Mouse (Mus musculus) liver, embryonic 14.5 days (tissue): ENCODE data around the gene Padi1.

Experiments used
- CTCF ChIP-seq: IDR thresholded peaks from 2 replicates; pipeline ENCODE4 v1.5.1; 2016; ENCODE audit warnings: antibody characterized with exemption, low read depth, control low read depth
- EP300 ChIP-seq: IDR thresholded peaks from 2 replicates; pipeline ENCODE4 v1.6.1; 2016; ENCODE audit warnings: antibody characterized with exemption, low read depth

GRCm38 (mm10) chr4:140815496-140815895 lies 30.1 kb downstream of the Padi1 start:
- TF ChIP-seq CTCF = no peak
- TF ChIP-seq EP300 = no peak
